Mouse (Mus musculus): ENCODE data around the gene Klf3. TPM values are rescaled to one million over a fixed set of nuclear protein-coding genes. Genes with fewer than 3 reads are reported as not detected.

The Klf3 gene
- polyA plus RNA-seq, 1 experiment from 2014 or later, result 32.9 TPM

DNA sequence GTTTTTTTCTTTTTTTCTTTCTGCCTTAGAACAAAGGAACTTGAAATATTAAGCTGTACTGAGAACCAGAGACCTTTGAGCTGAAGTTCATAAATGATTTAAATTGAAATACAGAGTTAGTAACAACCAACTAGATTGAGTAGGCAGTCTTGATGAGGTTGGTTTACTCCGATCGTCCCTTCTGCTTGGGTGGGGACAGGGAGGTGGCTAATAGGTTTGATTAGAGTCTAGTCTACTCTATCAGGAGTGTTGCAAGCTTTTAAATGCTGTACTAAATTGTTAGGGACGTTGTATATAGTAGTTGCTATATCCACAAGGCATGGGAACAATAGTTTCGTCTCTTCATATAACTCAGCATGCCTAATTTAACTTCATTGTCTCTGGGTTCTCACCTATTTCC, 4.4 kb downstream of the Klf3 start:
- Histone ChIP-seq H3K4me2 (ENCODE audit: low read length) (peak overlapping the region; percentile 31), H3K27me3 (replicated peaks; ENCODE audit: control insufficient read depth, insufficient read depth, low read length) (no peaks in the 10 kb centered on the region), H3K4me3 (replicated peaks; ENCODE audit: low read length) (no peak overlapping the region), H3K27ac (ENCODE audit: low read length) (peak overlapping the region; percentile 39; the same call in 1 of the 2 replicates), H3K9me3 (ENCODE audit: control insufficient read depth, low read length) (no peaks in the 10 kb centered on the region), H3K9ac (replicated peaks; ENCODE audit: low read depth, low read length) (peak overlapping the region; percentile 48; the same call in 1 of the 2 replicates), H3K4me1 (replicated peaks; ENCODE audit: control insufficient read depth, insufficient read depth, low read length) (peaks cover 55% of the 10 kb centered on the region), H3K36me3 (ENCODE audit: control insufficient read depth, insufficient read depth) (no peaks in the 10 kb centered on the region)
- no peak for ATAC-seq
- WGBS, result 43% methylated on average over 4 of the region's 4 CpGs

DNA sequence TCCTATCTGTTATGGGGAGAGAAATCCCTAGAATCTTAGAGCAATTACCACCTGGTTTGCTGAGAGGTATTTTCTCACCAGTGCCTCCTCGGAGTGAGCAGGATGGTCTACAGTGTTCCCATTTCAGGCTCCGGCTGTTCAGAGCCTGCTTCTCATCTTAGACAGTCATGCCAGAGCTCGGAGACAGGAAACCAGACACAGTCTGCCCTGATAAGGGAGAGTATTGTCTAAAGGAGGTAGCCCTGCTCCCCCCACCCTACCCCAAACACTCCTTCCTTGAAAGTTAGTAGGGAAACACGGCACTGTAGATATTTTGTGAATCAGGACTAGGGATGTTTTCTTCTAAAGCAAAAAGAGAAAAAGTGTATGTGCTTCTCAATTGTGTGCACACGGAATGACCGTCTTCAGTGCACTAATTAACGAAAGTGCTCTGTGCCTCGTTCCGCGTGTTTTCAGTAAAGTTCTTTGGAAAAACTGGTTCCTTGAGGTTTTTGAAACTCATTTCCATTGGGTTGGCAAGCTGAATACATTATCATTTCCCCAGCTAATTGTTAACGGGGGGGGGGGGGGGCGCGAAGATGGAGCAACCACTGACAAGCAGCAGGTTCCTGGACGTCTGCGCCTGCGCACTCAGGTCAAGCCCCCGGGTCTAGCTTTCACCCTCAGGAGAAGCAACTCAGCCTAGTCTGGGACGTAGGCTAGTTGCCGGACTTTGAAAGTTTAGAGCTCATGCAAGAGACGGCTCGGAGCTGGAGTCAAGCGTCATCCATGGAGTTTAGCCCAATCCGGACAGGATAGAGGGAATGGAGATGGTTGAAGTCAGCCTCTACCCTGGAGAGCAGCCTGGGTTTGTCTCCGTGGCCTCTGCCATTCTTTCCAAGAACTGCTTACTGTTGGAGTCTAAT, 5.2 kb downstream of the Klf3 start:
- H3K4me3 ChIP-seq (replicated peaks; ENCODE audit: low read length), result 0 out of 2 replicates have a peak overlapping the region, but pooled peaks have one; percentile 3
- no peaks in the 10 kb centered on the region for H3K36me3 ChIP-seq (ENCODE audit: control insufficient read depth, insufficient read depth)
- H3K4me1 ChIP-seq (replicated peaks; ENCODE audit: control insufficient read depth, insufficient read depth, low read length), result peaks cover 60% of the 10 kb centered on the region
- H3K9me3 ChIP-seq (ENCODE audit: control insufficient read depth, low read length), result no peaks in the 10 kb centered on the region
- 27% methylated on average over 24 of the region's 24 CpGs for WGBS
- H3K27ac ChIP-seq (ENCODE audit: low read length), result peak overlapping the region; percentile 13
- H3K9ac ChIP-seq (replicated peaks; ENCODE audit: low read depth, low read length), result peak overlapping the region; percentile 48
- H3K27me3 ChIP-seq (replicated peaks; ENCODE audit: control insufficient read depth, insufficient read depth, low read length), result no peaks in the 10 kb centered on the region
- H3K4me2 ChIP-seq (ENCODE audit: low read length), result peak overlapping the region; percentile 31
- ATAC-seq, result no peak

DNA sequence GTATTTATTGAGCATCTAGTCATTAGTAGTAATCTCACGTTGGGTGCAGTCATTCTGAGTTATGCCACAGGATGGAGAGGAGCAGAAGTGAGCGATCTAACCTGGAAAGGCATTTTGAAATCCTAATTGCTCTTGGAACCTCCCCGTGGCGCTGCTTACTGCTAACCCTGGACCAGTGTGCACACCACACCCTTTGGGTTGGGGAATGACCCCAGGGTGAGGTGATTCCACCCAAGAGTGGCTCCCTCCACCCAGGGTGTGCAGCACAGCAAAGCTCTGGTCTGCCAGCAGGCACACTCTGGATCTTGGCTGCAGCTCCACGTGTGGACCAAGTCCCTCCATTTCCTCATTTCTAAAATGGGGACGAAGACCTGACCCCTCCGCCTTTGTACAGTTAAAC, 6.1 kb downstream of the Klf3 start:
- H3K4me2 ChIP-seq (ENCODE audit: low read length), result no peak overlapping the region
- no peak overlapping the region for H3K9ac ChIP-seq (replicated peaks; ENCODE audit: low read depth, low read length)
- WGBS, result 85% methylated on average over 7 of the region's 7 CpGs
- no peak overlapping the region for H3K4me3 ChIP-seq (replicated peaks; ENCODE audit: low read length)
- peaks cover 62% of the 10 kb centered on the region for H3K4me1 ChIP-seq (replicated peaks; ENCODE audit: control insufficient read depth, insufficient read depth, low read length)
- no peak overlapping the region for H3K27ac ChIP-seq (ENCODE audit: low read length)
- no peaks in the 10 kb centered on the region for H3K9me3 ChIP-seq (ENCODE audit: control insufficient read depth, low read length)
- no peaks in the 10 kb centered on the region for H3K36me3 ChIP-seq (ENCODE audit: control insufficient read depth, insufficient read depth)
- ATAC-seq, result no peak
- H3K27me3 ChIP-seq (replicated peaks; ENCODE audit: control insufficient read depth, insufficient read depth, low read length), result no peaks in the 10 kb centered on the region

DNA sequence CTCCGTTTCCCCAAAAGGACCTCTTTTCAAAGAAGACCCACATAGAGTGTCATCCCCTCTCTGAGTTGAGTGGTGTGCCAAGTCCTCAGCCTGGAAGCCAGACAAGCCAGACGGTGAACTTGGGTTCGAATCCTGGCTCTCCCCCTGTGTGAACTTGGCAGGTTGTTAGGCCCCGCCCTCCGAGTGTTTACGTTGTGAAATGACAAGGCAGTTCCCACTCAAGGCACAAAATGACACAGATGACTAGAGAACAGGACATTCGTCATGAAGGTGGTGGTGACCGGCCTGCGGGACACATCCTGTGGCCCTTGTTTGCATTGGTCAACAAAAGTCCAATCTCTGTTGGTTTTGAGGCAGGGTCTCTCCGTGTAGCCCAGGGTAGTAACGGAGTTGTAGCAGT, 6.7 kb downstream of the Klf3 start:
- Histone ChIP-seq H3K9me3 (ENCODE audit: control insufficient read depth, low read length) (no peaks in the 10 kb centered on the region), H3K4me3 (replicated peaks; ENCODE audit: low read length) (no peak overlapping the region), H3K27me3 (replicated peaks; ENCODE audit: control insufficient read depth, insufficient read depth, low read length) (no peaks in the 10 kb centered on the region), H3K9ac (replicated peaks; ENCODE audit: low read depth, low read length) (no peak overlapping the region), H3K4me1 (replicated peaks; ENCODE audit: control insufficient read depth, insufficient read depth, low read length) (peaks cover 62% of the 10 kb centered on the region), H3K36me3 (ENCODE audit: control insufficient read depth, insufficient read depth) (no peaks in the 10 kb centered on the region), H3K4me2 (ENCODE audit: low read length) (no peak overlapping the region), H3K27ac (ENCODE audit: low read length) (no peak overlapping the region)
- ATAC-seq, result no peak
- 79% methylated on average over 11 of the region's 11 CpGs for WGBS

DNA sequence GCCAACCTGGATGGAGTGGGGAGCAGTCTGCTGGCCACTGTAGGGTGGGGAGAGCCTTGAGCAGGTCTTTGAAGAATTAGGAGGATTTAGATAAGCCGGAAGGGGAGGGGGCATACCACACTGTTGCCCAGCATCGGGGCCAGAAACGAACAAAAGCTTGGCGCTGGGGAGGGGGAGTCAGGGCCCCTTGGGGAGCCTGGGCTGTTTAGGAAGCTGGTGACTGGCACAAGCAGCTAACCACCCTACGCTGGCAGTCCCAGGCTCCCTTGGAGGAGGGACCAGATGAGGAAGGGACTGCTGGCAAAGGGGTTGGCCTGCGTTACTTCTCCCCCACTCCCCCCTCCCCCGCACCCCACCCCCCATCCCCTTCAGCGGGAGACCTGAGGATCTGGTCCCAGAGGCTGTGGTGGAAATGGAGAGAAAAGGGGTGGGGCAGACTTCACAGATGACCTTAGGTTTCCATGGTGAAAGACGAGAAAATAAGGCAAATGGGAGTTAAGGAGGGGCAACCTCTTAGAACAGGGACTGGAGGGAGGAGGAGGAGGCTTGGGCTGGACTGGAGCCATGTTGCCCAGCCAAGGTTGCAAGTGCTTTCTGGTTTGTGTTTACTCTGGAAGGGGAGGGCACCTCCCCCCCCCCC, 7.8 kb downstream of the Klf3 start:
- whole genome bisulfite sequencing, result 5% methylated on average over 9 of the region's 9 CpGs
- no peak overlapping the region for H3K4me2 ChIP-seq (ENCODE audit: low read length)
- no peaks in the 10 kb centered on the region for H3K36me3 ChIP-seq (ENCODE audit: control insufficient read depth, insufficient read depth)
- no peak overlapping the region for H3K9ac ChIP-seq (replicated peaks; ENCODE audit: low read depth, low read length)
- H3K27me3 ChIP-seq (replicated peaks; ENCODE audit: control insufficient read depth, insufficient read depth, low read length), result no peaks in the 10 kb centered on the region
- peaks cover 54% of the 10 kb centered on the region for H3K4me1 ChIP-seq (replicated peaks; ENCODE audit: control insufficient read depth, insufficient read depth, low read length)
- no peaks in the 10 kb centered on the region for H3K9me3 ChIP-seq (ENCODE audit: control insufficient read depth, low read length)
- ATAC-seq, result peak; percentile 77
- no peak overlapping the region for H3K4me3 ChIP-seq (replicated peaks; ENCODE audit: low read length)
- H3K27ac ChIP-seq (ENCODE audit: low read length), result peak overlapping the region; percentile 60

DNA sequence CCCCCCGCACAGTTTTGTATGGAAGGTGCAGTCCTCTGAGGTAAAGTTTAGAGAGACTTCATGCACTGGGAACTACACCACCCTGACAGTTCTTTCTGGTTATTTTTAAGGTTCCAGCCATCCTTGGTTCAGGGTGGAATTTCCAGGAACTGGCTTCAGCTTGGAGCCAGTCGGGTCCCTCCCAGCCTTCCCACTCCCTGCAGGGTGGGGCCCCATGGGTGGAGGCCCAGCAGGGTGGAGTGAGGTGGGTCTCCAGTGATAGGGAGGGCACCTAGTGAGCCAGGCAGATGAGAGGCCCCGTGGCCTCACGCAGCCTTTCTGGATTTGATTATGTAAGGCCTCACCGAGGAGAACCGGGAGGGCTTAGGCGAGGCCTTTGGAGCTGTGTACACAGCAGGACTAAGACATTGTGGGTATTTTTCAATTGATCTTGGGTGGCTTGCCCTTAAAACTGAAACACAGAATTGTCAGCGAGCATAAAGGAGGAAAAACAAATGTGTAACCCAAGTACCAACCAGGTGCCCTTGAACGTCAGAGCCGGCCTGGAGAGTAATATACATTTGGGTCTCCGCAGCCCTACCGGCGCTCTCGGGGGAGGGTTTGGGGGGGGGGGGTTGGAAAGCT, 8.4 kb downstream of the Klf3 start:
- Histone ChIP-seq H3K36me3 (ENCODE audit: control insufficient read depth, insufficient read depth) (no peaks in the 10 kb centered on the region), H3K9me3 (ENCODE audit: control insufficient read depth, low read length) (no peaks in the 10 kb centered on the region), H3K27ac (ENCODE audit: low read length) (peak overlapping the region; percentile 60), H3K4me1 (replicated peaks; ENCODE audit: control insufficient read depth, insufficient read depth, low read length) (peaks cover 54% of the 10 kb centered on the region), H3K27me3 (replicated peaks; ENCODE audit: control insufficient read depth, insufficient read depth, low read length) (no peaks in the 10 kb centered on the region), H3K4me3 (replicated peaks; ENCODE audit: low read length) (no peak overlapping the region), H3K9ac (replicated peaks; ENCODE audit: low read depth, low read length) (peak overlapping the region; percentile 39), H3K4me2 (ENCODE audit: low read length) (peak overlapping the region; percentile 22)
- WGBS, result 6% methylated on average over 14 of the region's 14 CpGs
- peak; percentile 3; the same call in 1 of the 2 replicates for ATAC-seq

DNA sequence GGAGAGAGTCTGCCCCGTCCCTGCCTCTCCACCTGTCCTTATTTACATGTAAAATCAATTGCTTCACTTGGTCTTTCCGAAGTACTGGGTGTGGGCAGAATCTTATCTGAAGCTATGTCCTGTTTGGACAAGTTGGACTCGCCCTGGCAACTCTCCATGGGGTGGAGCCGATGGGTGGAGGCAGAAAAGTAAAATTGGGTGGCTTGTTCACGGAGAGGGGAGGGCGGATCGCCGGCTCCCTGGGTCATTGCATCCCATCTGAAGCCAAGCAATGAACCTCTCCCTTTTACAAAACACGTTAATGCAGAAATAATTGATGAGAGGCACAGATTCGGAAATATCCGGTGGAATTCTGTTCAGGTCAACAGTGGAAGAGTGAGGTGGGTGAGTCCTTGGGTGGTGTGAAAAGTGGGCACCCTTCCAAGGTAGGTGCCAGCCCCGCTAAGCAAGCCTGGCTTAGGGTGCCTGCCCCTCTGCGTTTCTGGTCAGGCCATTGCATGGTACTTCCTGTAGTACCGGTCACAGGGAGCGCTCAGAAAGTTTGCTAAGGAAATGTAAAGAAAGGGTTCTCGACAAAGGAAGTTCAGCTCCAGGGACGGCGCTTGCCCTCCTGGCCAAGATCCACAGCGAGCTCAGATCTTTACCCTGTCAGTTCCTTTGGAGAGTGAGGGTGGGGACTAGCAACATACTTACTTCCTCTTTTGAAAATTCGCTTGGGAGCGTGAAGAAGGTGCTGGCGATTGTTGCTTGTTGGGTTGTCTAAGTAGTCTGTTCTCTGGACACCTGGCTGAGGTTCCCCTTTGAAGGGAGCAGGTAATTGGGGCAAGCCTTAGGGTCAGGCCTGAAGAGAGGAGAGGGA, 9.2 kb downstream of the Klf3 start:
- Histone ChIP-seq H3K27me3 (replicated peaks; ENCODE audit: control insufficient read depth, insufficient read depth, low read length) (no peaks in the 10 kb centered on the region), H3K27ac (ENCODE audit: low read length) (peak overlapping the region; percentile 60), H3K4me1 (replicated peaks; ENCODE audit: control insufficient read depth, insufficient read depth, low read length) (peaks cover 53% of the 10 kb centered on the region), H3K4me2 (ENCODE audit: low read length) (no peak overlapping the region), H3K4me3 (replicated peaks; ENCODE audit: low read length) (no peak overlapping the region), H3K9ac (replicated peaks; ENCODE audit: low read depth, low read length) (peak overlapping the region; percentile 39), H3K9me3 (ENCODE audit: control insufficient read depth, low read length) (no peaks in the 10 kb centered on the region), H3K36me3 (ENCODE audit: control insufficient read depth, insufficient read depth) (no peaks in the 10 kb centered on the region)
- WGBS, result 12% methylated on average over 22 of the region's 22 CpGs
- ATAC-seq, result no peak

DNA sequence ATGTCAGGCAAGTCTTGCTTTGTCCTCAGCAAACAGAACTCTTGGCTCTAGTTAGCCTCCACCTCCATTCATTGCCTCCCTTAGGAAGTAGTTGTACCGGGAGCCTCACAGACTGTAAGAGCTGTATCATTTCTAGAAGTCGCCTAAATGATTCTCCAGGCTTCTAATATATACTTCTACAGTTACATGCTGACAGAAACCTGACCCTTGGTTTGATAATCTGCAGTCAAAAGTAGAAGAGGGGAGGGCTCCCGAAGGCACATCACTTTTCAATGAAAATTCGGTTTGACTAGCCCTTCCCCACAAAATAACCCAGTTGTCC, 9.8 kb downstream of the Klf3 start:
- no peak for ATAC-seq
- WGBS, result 35% methylated on average over 4 of the region's 4 CpGs
- peak overlapping the region; percentile 42 for H3K27ac ChIP-seq (ENCODE audit: low read length)
- H3K36me3 ChIP-seq (ENCODE audit: control insufficient read depth, insufficient read depth), result no peaks in the 10 kb centered on the region
- H3K4me2 ChIP-seq (ENCODE audit: low read length), result no peak overlapping the region
- no peak overlapping the region for H3K4me3 ChIP-seq (replicated peaks; ENCODE audit: low read length)
- no peaks in the 10 kb centered on the region for H3K27me3 ChIP-seq (replicated peaks; ENCODE audit: control insufficient read depth, insufficient read depth, low read length)
- H3K4me1 ChIP-seq (replicated peaks; ENCODE audit: control insufficient read depth, insufficient read depth, low read length), result peaks cover 51% of the 10 kb centered on the region
- no peaks in the 10 kb centered on the region for H3K9me3 ChIP-seq (ENCODE audit: control insufficient read depth, low read length)
- no peak overlapping the region for H3K9ac ChIP-seq (replicated peaks; ENCODE audit: low read depth, low read length)
